ENCODE assay signal across 10 mouse cellular contexts in genomic region chr12:85638541-85639325, GRCm38 (mm10). TPM values are rescaled to one million over a fixed set of nuclear protein-coding genes. Genes with fewer than 3 reads are reported as not detected.
DNase-seq lines count a peak whose midpoint lies in the region; ATAC-seq and TF ChIP-seq lines count a peak whose summit lies in the region.
"Had no signal": no experiment of that assay in that cellular context is flagged by ENCODE, and none has a peak within 500 bp of the region (broad histone marks: within the 10 kb centered on the region; RNA-seq: fewer than 3 reads in every experiment).

No protein-coding gene starts in this region.

- peaks cover 13% of the 10 kb centered on the region; the same call in 1 of the 2 replicates for H3K36me3 ChIP-seq in embryonic facial prominence, embryonic 10.5 days (replicated peaks)
- no peaks in the 10 kb centered on the region for H3K36me3 ChIP-seq in stomach, embryonic 16.5 days (ENCODE audit: control insufficient read depth, insufficient read depth, low read length)
- H3K36me3 ChIP-seq: midbrain, embryonic 12.5 days had no signal

- H3K9me3 ChIP-seq in embryonic facial prominence, embryonic 10.5 days, result no peaks in the 10 kb centered on the region
- no peaks in the 10 kb centered on the region for H3K9me3 ChIP-seq in stomach, embryonic 16.5 days (replicated peaks; ENCODE audit: control insufficient read depth, low read length)
- H3K9me3 ChIP-seq: limb, embryonic 15.5 days; midbrain, embryonic 12.5 days had no signal

- H3K4me2 ChIP-seq in stomach, embryonic 16.5 days (ENCODE audit: low read depth, low read length), result no peak overlapping the region
- H3K4me2 ChIP-seq: limb, embryonic 15.5 days; midbrain, embryonic 12.5 days had no signal

- DNase-seq in cerebellum, adult 8-10 months, result no peak
- no peak for DNase-seq in left cerebral cortex, adult 2 months (ENCODE audit: extremely low spot score in 1 of 2, low spot score in 2 of 2)
- DNase-seq in left cerebral cortex, postnatal 14 days (ENCODE audit: low spot score in 2 of 2), result no peak
- DNase-seq in embryonic facial prominence, embryonic 10.5 days (ENCODE audit: low spot score), result no peak
- DNase-seq in natural killer cell, adult 2 months (ENCODE audit: low spot score in 2 of 2), result no peak
- no peak for DNase-seq in gastrocnemius, postnatal 36 days

- TF ChIP-seq CTCF in left cerebral cortex, adult 2 months (IDR thresholded peaks at IDR 0.05), result no peak

- intact Hi-C loops in left cerebral cortex, adult 2 months (cut with DNase I), result no loop called here
- intact Hi-C loops in left cerebral cortex, postnatal 14 days (cut with DNase I), result no loop called here
- intact Hi-C loops in gastrocnemius, postnatal 36 days (cut with DNase I), result no loop called here

- H3K4me3 ChIP-seq in left cerebral cortex, adult 2 months, result no peak overlapping the region
- H3K4me3 ChIP-seq in embryonic facial prominence, embryonic 10.5 days, result no peak overlapping the region
- no peak overlapping the region; the same call in 1 of the 2 replicates for H3K4me3 ChIP-seq in stomach, embryonic 16.5 days (replicated peaks; ENCODE audit: low read length)
- H3K4me3 ChIP-seq: limb, embryonic 15.5 days; midbrain, embryonic 12.5 days had no signal

- 0 out of 2 replicates have a peak, but pooled peaks have one; percentile 26 for ATAC-seq in cerebellum, adult (ENCODE audit: insufficient number of reproducible peaks, low FRiP score, low TSS enrichment)
- ATAC-seq in stomach, embryonic 16.5 days (ENCODE audit: insufficient read depth, low FRiP score), result peak; percentile 3; the same call in 1 of the 2 replicates

- peak overlapping the region; percentile 8; the same call in 1 of the 2 replicates for H3K27ac ChIP-seq in left cerebral cortex, adult 2 months
- H3K27ac ChIP-seq in embryonic facial prominence, embryonic 10.5 days (replicated peaks), result 0 out of 2 replicates have a peak overlapping the region, but pooled peaks have one; percentile 7
- peak overlapping the region; percentile 74 for H3K27ac ChIP-seq in stomach, embryonic 16.5 days (ENCODE audit: low read length)
- H3K27ac ChIP-seq: limb, embryonic 15.5 days; midbrain, embryonic 12.5 days had no signal

- H3K4me1 ChIP-seq in embryonic facial prominence, embryonic 10.5 days, result peaks cover 39% of the 10 kb centered on the region
- peaks cover 25% of the 10 kb centered on the region; the same call in 1 of the 2 replicates for H3K4me1 ChIP-seq in stomach, embryonic 16.5 days (ENCODE audit: control insufficient read depth, insufficient read depth, low read length)

- H3K27me3 ChIP-seq in embryonic facial prominence, embryonic 10.5 days (replicated peaks; ENCODE audit: low read depth, poor library complexity, severe bottlenecking), result no peaks in the 10 kb centered on the region
- no peaks in the 10 kb centered on the region for H3K27me3 ChIP-seq in stomach, embryonic 16.5 days (ENCODE audit: control insufficient read depth, insufficient read depth, low read length)
- H3K27me3 ChIP-seq: limb, embryonic 15.5 days; midbrain, embryonic 12.5 days had no signal

- H3K9ac ChIP-seq in stomach, embryonic 16.5 days (ENCODE audit: low read length), result peak overlapping the region; percentile 33; the same call in 1 of the 2 replicates
- H3K9ac ChIP-seq: limb, embryonic 15.5 days; midbrain, embryonic 12.5 days had no signal

- 77% methylated on average over 20 of the region's 20 CpGs for WGBS in embryonic facial prominence, embryonic 10.5 days
- 67% methylated on average over 20 of the region's 20 CpGs for WGBS in stomach, embryonic 16.5 days

RNA-seq across cellular contexts. Expression of gene Jdp2, which starts 39.9 kb away (rescaled TPM):
- total RNA-seq in left cerebral cortex, adult 2 months (2021), result 10 to 100 TPM; 81.5 to 95.1 TPM
- 10 to 100 TPM; 45.5 to 68.8 TPM for total RNA-seq in left cerebral cortex, postnatal 14 days (2021)
- 0.15 and 0.48 TPM in 2 replicates for polyA plus RNA-seq in embryonic facial prominence, embryonic 10.5 days (2016; fragmentation: Nextera tagmentation; extraction: Ambion mirVana)
- 0.29 and 0.80 TPM in 2 replicates for polyA plus RNA-seq in stomach, embryonic 16.5 days (2015; fragmentation: Nextera tagmentation; extraction: Ambion mirVana)
- 1 to 10 TPM; 4.6 to 4.9 TPM for total RNA-seq in gastrocnemius, postnatal 36 days (2021)

RNA-seq across cellular contexts. Expression of gene Batf, which starts 47.7 kb away (rescaled TPM):
- total RNA-seq in left cerebral cortex, adult 2 months (2021), result under 1 TPM; 0.36 to 0.49 TPM
- total RNA-seq in left cerebral cortex, postnatal 14 days (2021), result under 1 TPM in 1 of 2 experiments, not detected in 1; 0.88 TPM
- polyA plus RNA-seq in embryonic facial prominence, embryonic 10.5 days (2016; fragmentation: Nextera tagmentation; extraction: Ambion mirVana), result 2.4 and 2.6 TPM in 2 replicates
- 3.4 and 4.6 TPM in 2 replicates for polyA plus RNA-seq in stomach, embryonic 16.5 days (2015; fragmentation: Nextera tagmentation; extraction: Ambion mirVana)
- not detected for total RNA-seq in gastrocnemius, postnatal 36 days (2021)

Comparison
In these comparisons a context has a peak if more than half of its experiments do, and no peak if none do; other contexts are left out.
1. H3K27ac ChIP-seq: peak in every context shown above with its lines; median percentile 74 in stomach, embryonic 16.5 days; 8 in left cerebral cortex, adult 2 months; 7 in embryonic facial prominence, embryonic 10.5 days.
2. RNA of gene Jdp2, which starts 39.9 kb away (total RNA-seq): 81.5 to 95.1 TPM in left cerebral cortex, adult 2 months and 45.5 to 68.8 TPM in left cerebral cortex, postnatal 14 days; 4.6 to 4.9 TPM in gastrocnemius, postnatal 36 days; every median in the first group is over 4 times any median in the second.